In genomic region chr3:127837154-127837865, GRCm38 (mm10) we compare ENCODE assay signal across 8 mouse cellular contexts. TPM values are rescaled to one million over a fixed set of nuclear protein-coding genes. Genes with fewer than 3 reads are reported as not detected.
A peak's percentile ranks its signal among the peaks of the same experiment; 100 is the strongest.
DNase-seq lines count a peak whose midpoint lies in the region; ATAC-seq and TF ChIP-seq lines count a peak whose summit lies in the region.

TSS of gene Ap1ar (minus strand) at chr3:127837523.

- under 1% methylated on average over 88 of the region's 89 CpGs for WGBS in cerebellum, adult 2 months
- WGBS in lung, embryonic 16.5 days = under 1% methylated on average over 72 of the region's 89 CpGs

- DNase-seq in MEL (ENCODE audit: low read depth, low spot score) = peak; percentile 97
- peak; percentile 97 for DNase-seq in cerebellum, adult 2 months
- DNase-seq in forelimb bud, embryonic 11.5 days (ENCODE audit: low read depth, low spot score) = peak; percentile 94
- peak; percentile 90 for DNase-seq in layer of hippocampus, adult 9-10 months (ENCODE audit: low spot score)
- DNase-seq in ovary, postnatal 10 days (ENCODE audit: low spot score) = peak; percentile 90
- peak; percentile 93 to 96 for DNase-seq in thymus, postnatal 10 days (ENCODE audit: low spot score in 2 of 2)

- peak; percentile 30 to 73 (median 72); a peak in 5 of 6 replicates for TF ChIP-seq CTCF in MEL (IDR thresholded peaks at IDR 0.05 in 2 of 3, conservative IDR thresholded peaks at IDR 0.05 in 1 of 3; ENCODE audit: control insufficient read depth in 1 of 3, insufficient read depth in 1 of 3, low read depth in 2 of 3, low read length in 3 of 3, poor library complexity in 1 of 3, severe bottlenecking in 1 of 3)
- peak; percentile 45; the same call in 1 of the 2 replicates for TF ChIP-seq CTCF in cerebellum, adult 2 months (IDR thresholded peaks at IDR 0.05; ENCODE audit: borderline replicate concordance, insufficient read depth, low read depth, low read length)

- peaks cover 30% of the 10 kb centered on the region for H3K79me2 ChIP-seq in MEL (ENCODE audit: control insufficient read depth, insufficient read depth, low read length, poor library complexity)

- peak; percentile 97 to 98 for ATAC-seq in hematopoietic stem cell, adult 5-6 weeks (replicated peaks in 1 of 2; ENCODE audit: insufficient read depth in 1 of 2, low FRiP score in 2 of 2, low TSS enrichment in 1 of 2, low read depth in 1 of 2, poor library complexity in 2 of 2, severe bottlenecking in 2 of 2)
- peak; percentile 99 for ATAC-seq in lung, embryonic 16.5 days (ENCODE audit: low read depth)

- H3K4me1 ChIP-seq in MEL (ENCODE audit: control insufficient read depth in 1 of 2, insufficient read depth in 2 of 2, low read length in 2 of 2) = peaks cover 10 to 13% of the 10 kb centered on the region in 2 experiments
- peaks cover 3% of the 10 kb centered on the region; the same call in 1 of the 2 replicates for H3K4me1 ChIP-seq in cerebellum, adult 2 months (ENCODE audit: control insufficient read depth, insufficient read depth, low read length)
- peaks cover 12% of the 10 kb centered on the region for H3K4me1 ChIP-seq in lung, embryonic 16.5 days (replicated peaks; ENCODE audit: control insufficient read depth, insufficient read depth, low read length)

- TF ChIP-seq RAD21 in MEL (IDR thresholded peaks at IDR 0.05; ENCODE audit: low read depth, low read length) = peak; percentile 26

- peak within 1 kb of the TSS; percentile 85 to 94 for H3K4me3 ChIP-seq in MEL (ENCODE audit: control insufficient read depth in 1 of 2, insufficient read depth in 1 of 2, low read depth in 2 of 2, low read length in 2 of 2)
- peak within 1 kb of the TSS; percentile 91 for H3K4me3 ChIP-seq in cerebellum, adult 2 months (replicated peaks; ENCODE audit: insufficient read depth, low read depth, low read length)
- peak within 1 kb of the TSS; percentile 90 for H3K4me3 ChIP-seq in lung, embryonic 16.5 days (ENCODE audit: low read length)

- no peaks in the 10 kb centered on the region for H3K9me3 ChIP-seq in MEL (replicated peaks; ENCODE audit: insufficient read depth, low read length)
- H3K9me3 ChIP-seq in lung, embryonic 16.5 days (ENCODE audit: control insufficient read depth, low read length) = no peaks in the 10 kb centered on the region

- H3K27ac ChIP-seq in MEL (ENCODE audit: control insufficient read depth, low read depth, low read length) = peak within 1 kb of the TSS; percentile 98
- H3K27ac ChIP-seq in cerebellum, adult 2 months (ENCODE audit: insufficient read depth, low read length) = peak within 1 kb of the TSS; percentile 78
- H3K27ac ChIP-seq in lung, embryonic 16.5 days (ENCODE audit: low read length) = peak within 1 kb of the TSS; percentile 96

- H3K36me3 ChIP-seq in MEL (ENCODE audit: control insufficient read depth in 1 of 2, insufficient read depth in 2 of 2, low read length in 2 of 2) = peaks cover under 1 to 26% of the 10 kb centered on the region in 2 experiments; a peak in 3 of 4 replicates
- H3K36me3 ChIP-seq in lung, embryonic 16.5 days (ENCODE audit: control insufficient read depth, insufficient read depth, low read length) = no peaks in the 10 kb centered on the region

- H3K27me3 ChIP-seq in MEL (ENCODE audit: control insufficient read depth in 1 of 2, insufficient read depth in 2 of 2, low read length in 2 of 2) = no peaks in the 10 kb centered on the region
- no peaks in the 10 kb centered on the region for H3K27me3 ChIP-seq in cerebellum, adult 2 months (ENCODE audit: control insufficient read depth, insufficient read depth, low read length)
- no peaks in the 10 kb centered on the region for H3K27me3 ChIP-seq in lung, embryonic 16.5 days (ENCODE audit: control insufficient read depth, insufficient read depth, low read depth, low read length)

- peak; percentile 94 to 95 for TF ChIP-seq POLR2A in MEL (IDR thresholded peaks at IDR 0.05; ENCODE audit: control insufficient read depth in 1 of 2, insufficient read depth in 1 of 2, low read depth in 1 of 2, low read length in 2 of 2, poor library complexity in 1 of 2)
- TF ChIP-seq POLR2A in cerebellum, adult 2 months (IDR thresholded peaks at IDR 0.05; ENCODE audit: borderline replicate concordance, insufficient read depth, low read length) = peak; percentile 95

- H3K4me2 ChIP-seq in lung, embryonic 16.5 days (ENCODE audit: low read depth, low read length) = peak within 1 kb of the TSS; percentile 86

- peak within 1 kb of the TSS; percentile 93 for H3K9ac ChIP-seq in MEL (ENCODE audit: control insufficient read depth, low read depth, low read length, poor library complexity, severe bottlenecking)
- peak within 1 kb of the TSS; percentile 89 for H3K9ac ChIP-seq in lung, embryonic 16.5 days (ENCODE audit: low read length)

- TF ChIP-seq EP300 in MEL (IDR thresholded peaks at IDR 0.05; ENCODE audit: low read depth in 1 of 2, low read length in 2 of 2) = no peak; a peak in 1 of 4 replicates

TF ChIP-seq in MEL, 35 proteins besides CTCF, POLR2A, EP300 and RAD21:
- peak; percentile 88 for TF ChIP-seq HCFC1 (IDR thresholded peaks at IDR 0.05; ENCODE audit: low read depth, low read length)
- TF ChIP-seq USF2 (IDR thresholded peaks at IDR 0.05; ENCODE audit: borderline replicate concordance in 1 of 2, insufficient read depth in 1 of 2, low read depth in 1 of 2, low read length in 2 of 2) = no peak
- peak; percentile 54; the same call in 1 of the 2 replicates for TF ChIP-seq ETS1 (IDR thresholded peaks at IDR 0.05; ENCODE audit: low read depth, low read length)
- TF ChIP-seq JUND (IDR thresholded peaks at IDR 0.05; ENCODE audit: low read depth, low read length) = peak; percentile 79; the same call in 1 of the 2 replicates
- TF ChIP-seq MAZ (IDR thresholded peaks at IDR 0.05; ENCODE audit: low read depth, low read length) = peak; percentile 16; the same call in 1 of the 2 replicates
- TF ChIP-seq E2F4 (IDR thresholded peaks at IDR 0.05; ENCODE audit: borderline replicate concordance, low read depth, low read length) = no peak
- peak; percentile 69; the same call in 1 of the 2 replicates for TF ChIP-seq ZMIZ1 (IDR thresholded peaks at IDR 0.05; ENCODE audit: low read depth, low read length)
- peak; percentile 67; the same call in 1 of the 2 replicates for TF ChIP-seq TCF12 (IDR thresholded peaks at IDR 0.05; ENCODE audit: low read depth, low read length)
- TF ChIP-seq GABPA (IDR thresholded peaks at IDR 0.05; ENCODE audit: low read depth, low read length) = no peak
- TF ChIP-seq MYC (IDR thresholded peaks at IDR 0.05; ENCODE audit: low read depth, low read length) = peak; percentile 52; the same call in 1 of the 2 replicates
- TF ChIP-seq SIN3A (IDR thresholded peaks at IDR 0.05; ENCODE audit: low read length) = peak; percentile 91
- no peak; the same call in 1 of the 2 replicates for TF ChIP-seq KAT2A (conservative IDR thresholded peaks at IDR 0.05; ENCODE audit: low read depth, low read length)
- peak; percentile 80; the same call in 1 of the 2 replicates for TF ChIP-seq ELF1 (IDR thresholded peaks at IDR 0.05; ENCODE audit: low read depth, low read length)
- peak; percentile 89 for TF ChIP-seq MXI1 (IDR thresholded peaks at IDR 0.05; ENCODE audit: low read depth, low read length)
- TF ChIP-seq MYB (IDR thresholded peaks at IDR 0.05; ENCODE audit: low read depth, low read length) = no peak
- TF ChIP-seq UBTF (IDR thresholded peaks at IDR 0.05; ENCODE audit: borderline replicate concordance, insufficient read depth, low read depth, low read length) = peak; percentile 83; the same call in 1 of the 2 replicates
- TF ChIP-seq SMC3 (IDR thresholded peaks at IDR 0.05; ENCODE audit: low read depth, low read length) = peak; percentile 38
- TF ChIP-seq NRF1 (IDR thresholded peaks at IDR 0.05; ENCODE audit: insufficient read depth, low read depth, low read length, poor library complexity, severe bottlenecking) = peak; percentile 87
- TF ChIP-seq TBP (IDR thresholded peaks at IDR 0.05; ENCODE audit: low read depth, low read length) = peak; percentile 86
- no peak for TF ChIP-seq ZNF384 (IDR thresholded peaks at IDR 0.05; ENCODE audit: low read depth, low read length)
- TF ChIP-seq TAL1 (IDR thresholded peaks at IDR 0.05; ENCODE audit: low read length) = no peak
- no peak for TF ChIP-seq CHD1 (IDR thresholded peaks at IDR 0.05; ENCODE audit: low read depth, low read length)
- peak; percentile 33; the same call in 1 of the 2 replicates for TF ChIP-seq POLR2AphosphoS2 (IDR thresholded peaks at IDR 0.05; ENCODE audit: low read length)
- no peak for TF ChIP-seq CHD2 (IDR thresholded peaks at IDR 0.05; ENCODE audit: low read length)
- peak; percentile 87 for TF ChIP-seq NELFE (IDR thresholded peaks at IDR 0.05; ENCODE audit: low read depth, low read length)
- TF ChIP-seq ZC3H11A (IDR thresholded peaks at IDR 0.05; ENCODE audit: low read depth, low read length) = no peak
- no peak for TF ChIP-seq MAFK (IDR thresholded peaks at IDR 0.05; ENCODE audit: borderline replicate concordance, low read depth, low read length)
- TF ChIP-seq BHLHE40 (IDR thresholded peaks at IDR 0.05; ENCODE audit: borderline replicate concordance, low read depth, low read length) = no peak
- TF ChIP-seq RCOR1 (IDR thresholded peaks at IDR 0.05; ENCODE audit: low read depth, low read length) = peak; percentile 44; the same call in 1 of the 2 replicates
- no peak for TF ChIP-seq MEF2A (IDR thresholded peaks at IDR 0.05; ENCODE audit: extremely low read depth, insufficient replicate concordance, low read depth, low read length, poor library complexity, severe bottlenecking)
- no peak for TF ChIP-seq ZKSCAN1 (IDR thresholded peaks at IDR 0.05; ENCODE audit: low read depth, low read length)
- TF ChIP-seq MAX (IDR thresholded peaks at IDR 0.05; ENCODE audit: low read length) = 0 out of 2 replicates have a peak, but pooled peaks have one; percentile 60

RNA-seq across cellular contexts. Expression of gene Ap1ar, which starts in this region (rescaled TPM):
- total RNA-seq in MEL (2012; rRNA removed) = 52.4 and 65.0 TPM in 2 replicates
- 100 to 1,000 TPM in 1 of 2 experiments, not detected in 1; 107 TPM for polyA plus RNA-seq in MEL (2012; ENCODE audit: insufficient read depth in 1 of 2, insufficient read length in 2 of 2, low read depth in 1 of 2, low replicate concordance in 2 of 2, missing spikeins in 1 of 2)
- 49.8 and 52.8 TPM in 2 replicates for polyA plus RNA-seq in cerebellum, adult 2 months (2012; rRNA removed)
- 57.0 and 85.6 TPM in 2 replicates for total RNA-seq in hematopoietic stem cell, adult 5-6 weeks (2017)
- 38.3 and 40.8 TPM in 2 replicates for polyA plus RNA-seq in lung, embryonic 16.5 days (2015; fragmentation: Nextera tagmentation; extraction: Ambion mirVana)

Comparison
In these comparisons a context has a peak if more than half of its experiments do, and no peak if none do; other contexts are left out.
1. Peak in every context shown above with its lines: DNase-seq, ATAC-seq, H3K4me3 ChIP-seq and H3K27ac ChIP-seq.